ENCODE assay signal across 8 mouse cellular contexts in the genomic region with DNA sequence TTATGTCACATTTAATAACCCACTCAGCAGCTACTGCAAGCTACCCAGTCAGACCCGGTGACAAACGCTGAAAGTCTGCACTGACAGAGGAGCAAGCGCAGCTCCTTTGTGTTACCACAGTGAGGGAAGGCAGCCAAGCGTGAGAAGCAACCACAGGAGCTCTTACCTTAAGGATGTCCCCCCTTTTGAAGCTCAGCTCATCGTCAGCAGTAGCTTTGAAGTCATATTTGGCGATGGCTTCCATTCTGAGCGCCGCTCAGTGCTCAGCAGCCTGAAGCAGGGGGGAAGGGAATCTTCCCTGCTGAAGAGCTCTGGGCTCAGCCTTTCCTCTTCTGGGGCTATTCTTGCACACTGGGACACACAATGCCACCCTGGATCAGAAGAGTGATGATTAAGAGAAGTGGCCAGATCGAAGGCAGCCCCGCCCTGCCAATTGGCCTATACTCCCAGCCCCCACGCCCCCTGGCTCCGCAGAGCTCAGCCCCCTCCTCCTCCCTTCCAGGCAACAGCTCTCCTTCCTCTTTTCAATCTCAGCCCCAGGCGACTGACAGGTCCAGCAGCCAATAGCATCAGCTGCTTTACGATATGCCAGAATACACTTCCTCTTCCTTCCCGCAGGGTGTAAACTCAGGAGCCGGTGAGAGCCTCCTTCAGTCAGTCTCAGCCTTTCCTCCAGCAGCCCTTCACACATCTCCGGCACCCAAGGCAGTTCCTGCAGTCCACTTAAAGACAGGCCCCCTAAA. TPM values are rescaled to one million over a fixed set of nuclear protein-coding genes. Genes with fewer than 3 reads are reported as not detected.
DNase-seq lines count a peak whose midpoint lies in the region; ATAC-seq and TF ChIP-seq lines count a peak whose summit lies in the region.

No protein-coding gene starts in this region.

- peak overlapping the region; percentile 27 to 34 for H3K4me3 ChIP-seq in MEL (ENCODE audit: control insufficient read depth in 1 of 2, insufficient read depth in 1 of 2, low read depth in 2 of 2, low read length in 2 of 2)
- peak overlapping the region; percentile 43 for H3K4me3 ChIP-seq in hindbrain, embryonic 11.5 days (ENCODE audit: low read depth, low read length)
- peak overlapping the region; percentile 63 for H3K4me3 ChIP-seq in lung, embryonic 16.5 days (ENCODE audit: low read length)
- peak overlapping the region; percentile 42 for H3K4me3 ChIP-seq in thymus, adult 2 months (ENCODE audit: control insufficient read depth, insufficient read depth, low read length)

- peak in 1 of 2 experiments; percentile 61; a peak in 1 of 4 replicates for TF ChIP-seq POLR2A in MEL (IDR thresholded peaks at IDR 0.05; ENCODE audit: control insufficient read depth in 1 of 2, insufficient read depth in 1 of 2, low read depth in 1 of 2, low read length in 2 of 2, poor library complexity in 1 of 2)
- no peak for TF ChIP-seq POLR2A in thymus, adult 2 months (IDR thresholded peaks at IDR 0.05; ENCODE audit: control insufficient read depth, extremely low read depth, insufficient read depth, low read length, poor library complexity)

- DNase-seq in MEL (ENCODE audit: low read depth, low spot score): peak; percentile 99
- peak; percentile 86 for DNase-seq in cerebellum, adult 8-10 months
- peak; percentile 92 to 95 for DNase-seq in frontal cortex, adult 2 months (ENCODE audit: extremely low spot score in 1 of 2, low spot score in 1 of 2)
- peak; percentile 91 for DNase-seq in hindbrain, embryonic 11.5 days (ENCODE audit: low spot score)
- peak; percentile 96 for DNase-seq in layer of hippocampus, adult 9-11 months
- DNase-seq in ovary, adult 18-20 months (ENCODE audit: low spot score): peak; percentile 76
- DNase-seq in thymus, adult 2 months: peak; percentile 85

- H3K36me3 ChIP-seq in MEL (ENCODE audit: control insufficient read depth in 1 of 2, insufficient read depth in 2 of 2, low read length in 2 of 2): peaks cover 42 to 70% of the 10 kb centered on the region in 2 experiments
- peaks cover 4% of the 10 kb centered on the region; the same call in 1 of the 2 replicates for H3K36me3 ChIP-seq in hindbrain, embryonic 11.5 days (ENCODE audit: control insufficient read depth, insufficient read depth, low read length)
- peaks cover 2% of the 10 kb centered on the region; the same call in 1 of the 2 replicates for H3K36me3 ChIP-seq in lung, embryonic 16.5 days (ENCODE audit: control insufficient read depth, insufficient read depth, low read length)
- H3K36me3 ChIP-seq in thymus, adult 2 months (ENCODE audit: control insufficient read depth, insufficient read depth, low read length): peaks cover 14% of the 10 kb centered on the region

- no peak for TF ChIP-seq RAD21 in MEL (IDR thresholded peaks at IDR 0.05; ENCODE audit: low read depth, low read length)

- peak overlapping the region; percentile 21 for H3K27ac ChIP-seq in MEL (ENCODE audit: control insufficient read depth, low read depth, low read length)
- H3K27ac ChIP-seq in hindbrain, embryonic 11.5 days (ENCODE audit: low read depth, low read length): peak overlapping the region; percentile 87
- H3K27ac ChIP-seq in lung, embryonic 16.5 days (ENCODE audit: low read length): peak overlapping the region; percentile 61
- H3K27ac ChIP-seq in thymus, adult 2 months (ENCODE audit: control insufficient read depth, insufficient read depth, low read length): peak overlapping the region; percentile 5; the same call in 1 of the 2 replicates

- peaks cover 19 to 35% of the 10 kb centered on the region in 2 experiments for H3K4me1 ChIP-seq in MEL (ENCODE audit: control insufficient read depth in 1 of 2, insufficient read depth in 2 of 2, low read length in 2 of 2)
- 0 out of 2 replicates have a peak, but pooled peaks cover 3% of the 10 kb centered on the region for H3K4me1 ChIP-seq in hindbrain, embryonic 11.5 days (replicated peaks; ENCODE audit: control insufficient read depth, insufficient read depth, low read length)
- H3K4me1 ChIP-seq in lung, embryonic 16.5 days (replicated peaks; ENCODE audit: control insufficient read depth, insufficient read depth, low read length): peaks cover 14% of the 10 kb centered on the region
- H3K4me1 ChIP-seq in thymus, adult 2 months (replicated peaks; ENCODE audit: control insufficient read depth, insufficient read depth, low read length): peaks cover 16% of the 10 kb centered on the region

- H3K9me3 ChIP-seq in MEL (replicated peaks; ENCODE audit: insufficient read depth, low read length): no peaks in the 10 kb centered on the region
- no peaks in the 10 kb centered on the region for H3K9me3 ChIP-seq in hindbrain, embryonic 11.5 days (ENCODE audit: control insufficient read depth, low read length)
- no peaks in the 10 kb centered on the region for H3K9me3 ChIP-seq in lung, embryonic 16.5 days (ENCODE audit: control insufficient read depth, low read length)

- H3K27me3 ChIP-seq in MEL (ENCODE audit: control insufficient read depth in 1 of 2, insufficient read depth in 2 of 2, low read length in 2 of 2): no peaks in the 10 kb centered on the region
- H3K27me3 ChIP-seq in hindbrain, embryonic 11.5 days (ENCODE audit: control insufficient read depth, insufficient read depth, low read length): no peaks in the 10 kb centered on the region
- H3K27me3 ChIP-seq in lung, embryonic 16.5 days (ENCODE audit: control insufficient read depth, insufficient read depth, low read depth, low read length): no peaks in the 10 kb centered on the region
- no peaks in the 10 kb centered on the region for H3K27me3 ChIP-seq in thymus, adult 2 months (ENCODE audit: control insufficient read depth, insufficient read depth, low read length)

- H3K9ac ChIP-seq in MEL (ENCODE audit: control insufficient read depth, low read depth, low read length, poor library complexity, severe bottlenecking): peak overlapping the region; percentile 42
- H3K9ac ChIP-seq in hindbrain, embryonic 11.5 days (ENCODE audit: low read depth, low read length): peak overlapping the region; percentile 59
- H3K9ac ChIP-seq in lung, embryonic 16.5 days (ENCODE audit: low read length): peak overlapping the region; percentile 70

- TF ChIP-seq EP300 in MEL (IDR thresholded peaks at IDR 0.05; ENCODE audit: low read depth in 1 of 2, low read length in 2 of 2): peak in 1 of 2 experiments; percentile 25; a peak in 1 of 4 replicates

- TF ChIP-seq CTCF in MEL (IDR thresholded peaks at IDR 0.05 in 2 of 3, conservative IDR thresholded peaks at IDR 0.05 in 1 of 3; ENCODE audit: control insufficient read depth in 1 of 3, insufficient read depth in 1 of 3, low read depth in 2 of 3, low read length in 3 of 3, poor library complexity in 1 of 3, severe bottlenecking in 1 of 3): no peak
- TF ChIP-seq CTCF in thymus, adult 2 months (IDR thresholded peaks at IDR 0.05; ENCODE audit: borderline replicate concordance, control insufficient read depth, extremely low read depth, insufficient read depth, low read length, poor library complexity): no peak

- 10% methylated on average over 17 of the region's 17 CpGs for WGBS in hindbrain, embryonic 11.5 days
- WGBS in lung, embryonic 16.5 days: 11% methylated on average over 17 of the region's 17 CpGs
- 3% methylated on average over 17 of the region's 17 CpGs for WGBS in thymus, adult 2 months

- peak; percentile 97 for ATAC-seq in hindbrain, embryonic 11.5 days (ENCODE audit: low FRiP score)
- ATAC-seq in lung, embryonic 16.5 days (ENCODE audit: low read depth): peak; percentile 98

- H3K4me2 ChIP-seq in hindbrain, embryonic 11.5 days (replicated peaks; ENCODE audit: low read depth, low read length): peak overlapping the region; percentile 52
- H3K4me2 ChIP-seq in lung, embryonic 16.5 days (ENCODE audit: low read depth, low read length): peak overlapping the region; percentile 70

- H3K79me2 ChIP-seq in MEL (ENCODE audit: control insufficient read depth, insufficient read depth, low read length, poor library complexity): peaks cover 95% of the 10 kb centered on the region

TF ChIP-seq in MEL, 35 proteins besides CTCF, POLR2A, EP300 and RAD21 (continues in another document):
- TF ChIP-seq USF1 (IDR thresholded peaks at IDR 0.05; ENCODE audit: low read depth, low read length) (no peak), RCOR1 (IDR thresholded peaks at IDR 0.05; ENCODE audit: low read depth, low read length) (peak; percentile 70; the same call in 1 of the 2 replicates), MEF2A (IDR thresholded peaks at IDR 0.05; ENCODE audit: extremely low read depth, insufficient replicate concordance, low read depth, low read length, poor library complexity, severe bottlenecking) (no peak), ZC3H11A (IDR thresholded peaks at IDR 0.05; ENCODE audit: low read depth, low read length) (no peak), TAL1 (IDR thresholded peaks at IDR 0.05; ENCODE audit: low read length) (no peak), ETS1 (IDR thresholded peaks at IDR 0.05; ENCODE audit: low read depth, low read length) (peak; percentile 69), E2F4 (IDR thresholded peaks at IDR 0.05; ENCODE audit: borderline replicate concordance, low read depth, low read length) (no peak), MYC (IDR thresholded peaks at IDR 0.05; ENCODE audit: low read depth, low read length) (no peak), MAZ (IDR thresholded peaks at IDR 0.05; ENCODE audit: low read depth, low read length) (peak; percentile 81; the same call in 1 of the 2 replicates), SIN3A (IDR thresholded peaks at IDR 0.05; ENCODE audit: low read length) (peak; percentile 93), GABPA (IDR thresholded peaks at IDR 0.05; ENCODE audit: low read depth, low read length) (no peak), UBTF (IDR thresholded peaks at IDR 0.05; ENCODE audit: borderline replicate concordance, insufficient read depth, low read depth, low read length) (peak; percentile 90; the same call in 1 of the 2 replicates), TCF12 (IDR thresholded peaks at IDR 0.05; ENCODE audit: low read depth, low read length) (no peak), MAFK (IDR thresholded peaks at IDR 0.05; ENCODE audit: borderline replicate concordance, low read depth, low read length) (no peak), USF2 (IDR thresholded peaks at IDR 0.05; ENCODE audit: borderline replicate concordance in 1 of 2, insufficient read depth in 1 of 2, low read depth in 1 of 2, low read length in 2 of 2) (no peak), POLR2AphosphoS5 (IDR thresholded peaks at IDR 0.05; ENCODE audit: borderline replicate concordance, low read depth, low read length) (no peak), GATA1 (IDR thresholded peaks at IDR 0.05; ENCODE audit: low read depth, low read length) (peak; percentile 66)

RNA-seq across cellular contexts. Expression of a gene that starts 9.2 kb away (rescaled TPM):
- 75.3 and 93.2 TPM in 2 replicates for total RNA-seq in MEL (2012; rRNA removed)
- polyA plus RNA-seq in MEL (2012; ENCODE audit: insufficient read depth in 1 of 2, insufficient read length in 2 of 2, low read depth in 1 of 2, low replicate concordance in 2 of 2, missing spikeins in 1 of 2): 100 to 1,000 TPM in 1 of 2 experiments, not detected in 1; 261 TPM
- 194 and 200 TPM in 2 replicates for polyA plus RNA-seq in frontal cortex, adult 2 months (2012; rRNA removed)
- 76.7 and 79.2 TPM in 2 replicates for polyA plus RNA-seq in hindbrain, embryonic 11.5 days (2014; fragmentation: Nextera tagmentation; extraction: Ambion mirVana)
- polyA plus RNA-seq in lung, embryonic 16.5 days (2015; fragmentation: Nextera tagmentation; extraction: Ambion mirVana): 81.0 and 82.7 TPM in 2 replicates
- polyA plus RNA-seq in thymus, adult 2 months (2012; rRNA removed): 81.7 and 82.8 TPM in 2 replicates

Comparison
In these comparisons a context has a peak if more than half of its experiments do, and no peak if none do; other contexts are left out.
1. Peak in every context shown above with its lines: DNase-seq, ATAC-seq, H3K4me3 ChIP-seq and H3K27ac ChIP-seq.
2. H3K27ac ChIP-seq: peak in every context shown above with its lines; median percentile 87 in hindbrain, embryonic 11.5 days; 61 in lung, embryonic 16.5 days; 21 in MEL; 5 in thymus, adult 2 months.